14 mouse cellular contexts compared by ENCODE assay signal in the genomic region with DNA sequence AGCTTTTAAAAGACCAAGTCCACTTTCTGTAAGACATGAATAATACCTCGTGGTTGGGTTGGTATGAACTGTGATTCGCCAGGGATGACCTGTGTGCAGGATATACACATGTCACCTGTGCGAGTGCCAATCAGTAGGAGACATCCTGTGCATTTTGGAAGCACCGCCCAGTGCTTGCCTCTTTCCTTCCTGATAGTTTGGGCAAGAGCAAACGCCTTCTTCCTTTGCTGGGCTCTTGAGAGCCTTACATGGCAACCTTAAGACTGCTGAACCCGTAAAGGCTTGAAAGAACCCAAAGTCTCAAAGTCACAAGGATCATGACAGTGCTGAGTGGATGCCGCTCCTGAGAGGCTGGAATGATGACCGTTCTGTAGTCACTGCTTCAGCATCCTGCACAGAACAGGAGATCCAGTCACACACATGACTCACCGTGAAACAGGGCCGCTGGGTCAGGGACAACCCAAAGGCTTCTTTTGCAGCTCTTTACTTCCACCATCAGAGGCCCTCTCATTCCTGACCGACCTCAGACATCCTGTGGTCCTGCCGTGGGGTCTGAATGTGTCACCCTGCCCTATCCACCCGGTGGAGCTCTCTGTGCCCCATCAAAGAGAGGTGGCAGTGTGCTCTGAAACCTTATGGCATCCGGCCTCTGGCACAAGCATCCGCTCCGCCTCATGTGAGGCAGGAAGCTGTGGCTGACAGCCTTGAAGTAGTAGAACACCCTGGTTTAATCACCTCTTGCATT. TPM values are rescaled to one million over a fixed set of nuclear protein-coding genes. Genes with fewer than 3 reads are reported as not detected.
DNase-seq lines count a peak whose midpoint lies in the region; ATAC-seq and TF ChIP-seq lines count a peak whose summit lies in the region.
"Had no signal": no experiment of that assay in that cellular context is flagged by ENCODE, and none has a peak within 500 bp of the region (broad histone marks: within the 10 kb centered on the region; RNA-seq: fewer than 3 reads in every experiment).

No protein-coding gene starts in this region.

- no peak for ATAC-seq in stomach, postnatal 0 days (ENCODE audit: low FRiP score, low TSS enrichment)
- ATAC-seq: hindbrain, postnatal 0 days had no signal

- intact Hi-C loops in left cerebral cortex, adult 2 months (cut with DNase I) = no loop called here

- no peaks in the 10 kb centered on the region for H3K9me3 ChIP-seq in stomach, postnatal 0 days (ENCODE audit: control insufficient read depth, low read length)
- H3K9me3 ChIP-seq: heart, embryonic 15.5 days had no signal

- H3K4me2 ChIP-seq in stomach, postnatal 0 days (replicated peaks; ENCODE audit: low read depth) = no peak overlapping the region
- H3K4me2 ChIP-seq: heart, embryonic 15.5 days had no signal

- H3K27ac ChIP-seq in left cerebral cortex, adult 2 months = no peak overlapping the region
- no peak overlapping the region for H3K27ac ChIP-seq in stomach, postnatal 0 days (replicated peaks)
- H3K27ac ChIP-seq: heart, embryonic 15.5 days; hindbrain, postnatal 0 days; kidney, postnatal 0 days; macrophage had no signal

- H3K4me1 ChIP-seq in stomach, postnatal 0 days (replicated peaks; ENCODE audit: control insufficient read depth, insufficient read depth) = no peaks in the 10 kb centered on the region
- H3K4me1 ChIP-seq: heart, embryonic 15.5 days had no signal

- H3K36me3 ChIP-seq in stomach, postnatal 0 days (ENCODE audit: control insufficient read depth, insufficient read depth, low read length) = no peaks in the 10 kb centered on the region
- H3K36me3 ChIP-seq: heart, embryonic 15.5 days had no signal

- H3K27me3 ChIP-seq in stomach, postnatal 0 days (ENCODE audit: control insufficient read depth, insufficient read depth, low read length) = no peaks in the 10 kb centered on the region
- H3K27me3 ChIP-seq: heart, embryonic 15.5 days had no signal

- no peak overlapping the region for H3K4me3 ChIP-seq in left cerebral cortex, adult 2 months
- no peak overlapping the region for H3K4me3 ChIP-seq in stomach, postnatal 0 days (ENCODE audit: low read depth, low read length)
- H3K4me3 ChIP-seq: heart, embryonic 15.5 days; myocyte had no signal

- 82% methylated on average over 16 of the region's 16 CpGs for WGBS in stomach, postnatal 0 days

- H3K9ac ChIP-seq in stomach, postnatal 0 days (ENCODE audit: low read length) = no peak overlapping the region
- H3K9ac ChIP-seq: heart, embryonic 15.5 days had no signal

- peak; percentile 75 to 86 for DNase-seq in adrenal gland, adult (ENCODE audit: inconsistent age in 2 of 2, low spot score in 1 of 2)
- DNase-seq in adrenal gland, postnatal 4 days (ENCODE audit: low spot score in 2 of 2) = no peak
- peak; percentile 69 to 72 for DNase-seq in adrenal gland, postnatal 36 days
- peak; percentile 90 for DNase-seq in naive thymus-derived CD4-positive, alpha-beta T cell, adult 2 months (ENCODE audit: low read depth)
- DNase-seq in thymus, postnatal 25 days = peak; percentile 80
- DNase-seq in left cerebral cortex, adult 2 months (ENCODE audit: extremely low spot score in 1 of 2, low spot score in 2 of 2) = no peak
- no peak for DNase-seq in stomach, postnatal 0 days (ENCODE audit: low spot score)
- no peak for DNase-seq in right cerebral cortex, postnatal 10 days (ENCODE audit: low spot score in 2 of 2)
- DNase-seq: right cerebral cortex, postnatal 14 days had no signal

- TF ChIP-seq EP300 in stomach, postnatal 0 days (optimal IDR thresholded peaks at IDR 0.05) = no peak

- no peak for TF ChIP-seq CTCF in left cerebral cortex, adult 2 months (IDR thresholded peaks at IDR 0.05)
- TF ChIP-seq CTCF in stomach, postnatal 0 days (IDR thresholded peaks at IDR 0.05; ENCODE audit: low read depth) = no peak

RNA-seq across cellular contexts. Expression of a gene that starts 13.8 kb away (rescaled TPM):
- total RNA-seq in adrenal gland, postnatal 4 days (2021) = 10 to 100 TPM; 55.8 to 56.7 TPM
- total RNA-seq in adrenal gland, postnatal 36 days (2021) = 10 to 100 TPM; 84.0 to 88.8 TPM
- 100 to 1,000 TPM; 606 to 614 TPM for total RNA-seq in left cerebral cortex, adult 2 months (2021)
- polyA plus RNA-seq in stomach, postnatal 0 days (2015; fragmentation: Nextera tagmentation; extraction: Ambion mirVana) = 2.8 and 3.0 TPM in 2 replicates

Comparison
In these comparisons a context has a peak if more than half of its experiments do, and no peak if none do; other contexts are left out.
1. DNase-seq: peak in adrenal gland, adult (2 of 2), adrenal gland, postnatal 36 days (2 of 2), naive thymus-derived CD4-positive, alpha-beta T cell, adult 2 months (single experiment) and thymus, postnatal 25 days (single experiment); none in adrenal gland, postnatal 4 days (0 of 2), left cerebral cortex, adult 2 months (0 of 2), stomach, postnatal 0 days (single experiment) and right cerebral cortex, postnatal 10 days (0 of 2).
2. RNA of a gene that starts 13.8 kb away (total RNA-seq): 606 to 614 TPM in left cerebral cortex, adult 2 months; 84.0 to 88.8 TPM in adrenal gland, postnatal 36 days and 55.8 to 56.7 TPM in adrenal gland, postnatal 4 days; every median in the first group is over 4 times any median in the second.